Mouse (Mus musculus) intestine, postnatal 0 days (tissue): ENCODE measurements around the gene Chrm3. TPM values are rescaled to one million over a fixed set of nuclear protein-coding genes. Genes with fewer than 3 reads are reported as not detected.

Experiments used
- ATAC-seq: fragments of 200-750 bp; cut with Nextera tagmentation; 2 replicates; pipeline ENCODE4 v1.8.0; 2017; ENCODE audit warnings: mild to moderate bottlenecking, moderate TSS enrichment, moderate library complexity
- H3K27ac ChIP-seq: fragments of 300-500 bp; sonication (generic); 2 replicates; pipeline ENCODE4 v1.5.1; 2014; ENCODE audit warnings: mild to moderate bottlenecking, low read depth, low read length, moderate library complexity
- H3K27me3 ChIP-seq: fragments of 300-500 bp; sonication (generic); replicated peaks from 2 replicates; pipeline ENCODE4 v1.6.1; 2014; ENCODE audit warnings: low read length, mixed read lengths; ENCODE audit not compliant: control insufficient read depth, insufficient read depth
- H3K36me3 ChIP-seq: fragments of 300-500 bp; sonication (generic); 2 replicates; pipeline ENCODE4 v1.6.1; 2014; ENCODE audit warnings: mild to moderate bottlenecking, moderate library complexity; ENCODE audit not compliant: control insufficient read depth, insufficient read depth
- H3K4me1 ChIP-seq: fragments of 300-500 bp; sonication (generic); replicated peaks from 2 replicates; pipeline ENCODE4 v1.6.1; 2014; ENCODE audit warnings: antibody characterized with exemption, low read length, mixed read lengths; ENCODE audit not compliant: control insufficient read depth, insufficient read depth
- H3K4me2 ChIP-seq: fragments of 300-500 bp; sonication (generic); replicated peaks from 2 replicates; pipeline ENCODE4 v1.6.1; 2014; ENCODE audit warnings: low read depth, mild to moderate bottlenecking, moderate library complexity
- H3K4me3 ChIP-seq: fragments of 300-500 bp; sonication (generic); 2 replicates; pipeline ENCODE4 v1.5.1; 2014; ENCODE audit warnings: low read depth, low read length
- H3K9ac ChIP-seq: fragments of 300-500 bp; sonication (generic); 2 replicates; pipeline ENCODE4 v1.6.1; 2014; ENCODE audit warnings: mild to moderate bottlenecking, low read depth, low read length
- H3K9me3 ChIP-seq: fragments of 300-500 bp; sonication (generic); 2 replicates; pipeline ENCODE4 v1.6.1; 2016; ENCODE audit warnings: mixed run types; ENCODE audit not compliant: control insufficient read depth
- CTCF ChIP-seq: sonication (generic); IDR thresholded peaks from 2 replicates; pipeline ENCODE4 v1.5.1; 2016; ENCODE audit warnings: low read depth, mild to moderate bottlenecking, control low read depth, antibody characterized with exemption, moderate library complexity
- WGBS: fragments of 180-500 bp; shearing (Covaris S2); extraction: QIAGEN DNeasy Blood & Tissue Kit; methylation state at CpG from one replicate; pipeline ENCODE4 v1.1.7; 2014; 5-methylcytosine and 5-hydroxymethylcytosine counted together
- polyA plus RNA-seq: library from polyadenylated mRNA; unstranded; fragments of >200 nt; fragmentation: Nextera tagmentation; extraction: Ambion mirVana; gene quantifications from 2 replicates; pipeline ENCODE4 v1.2.1, GENCODE M21; 2015

Gene Chrm3
- polyA plus RNA-seq, 1 experiment from 2014 or later: 0.53 TPM

- Histone ChIP-seq H3K36me3 (no peaks in the 10 kb centered on the region), H3K4me3 (no peak overlapping the region), H3K9ac (no peak overlapping the region), H3K27me3 (no peaks in the 10 kb centered on the region), H3K9me3 (no peaks in the 10 kb centered on the region), H3K4me1 (no peaks in the 10 kb centered on the region), H3K4me2 (no peak overlapping the region), H3K27ac (no peak overlapping the region)
- ATAC-seq: no peak
- TF ChIP-seq CTCF: no peak
- 74% methylated on average over 3 of the region's 3 CpGs for WGBS
These were observed 120.4 kb downstream of the Chrm3 start for GRCm38 (mm10) chr13:10240238-10240637.

- Histone ChIP-seq H3K4me2 (no peak overlapping the region), H3K9me3 (no peaks in the 10 kb centered on the region), H3K9ac (no peak overlapping the region), H3K36me3 (no peaks in the 10 kb centered on the region), H3K27ac (no peak overlapping the region), H3K4me3 (no peak overlapping the region), H3K4me1 (no peaks in the 10 kb centered on the region), H3K27me3 (no peaks in the 10 kb centered on the region)
- no peak for TF ChIP-seq CTCF
- ATAC-seq: no peak
- 67% methylated on average over 4 of the region's 4 CpGs for WGBS
These were observed 120.8 kb downstream of the Chrm3 start for GRCm38 (mm10) chr13:10239825-10240224.

- Histone ChIP-seq H3K36me3 (no peaks in the 10 kb centered on the region), H3K4me2 (no peak overlapping the region), H3K27me3 (no peaks in the 10 kb centered on the region), H3K4me3 (no peak overlapping the region), H3K9me3 (no peaks in the 10 kb centered on the region), H3K27ac (no peak overlapping the region), H3K9ac (no peak overlapping the region), H3K4me1 (no peaks in the 10 kb centered on the region)
- no peak for TF ChIP-seq CTCF
- 36% methylated on average over 2 of the region's 2 CpGs for WGBS
- no peak for ATAC-seq
These were observed 123.0 kb downstream of the Chrm3 start for GRCm38 (mm10) chr13:10237616-10238015.

GRCm38 (mm10) chr13:10236279-10236678, 124.4 kb downstream of the Chrm3 start:
- Histone ChIP-seq H3K4me1 (no peaks in the 10 kb centered on the region), H3K4me3 (no peak overlapping the region), H3K27ac (no peak overlapping the region), H3K9ac (no peak overlapping the region), H3K36me3 (no peaks in the 10 kb centered on the region), H3K4me2 (no peak overlapping the region), H3K9me3 (no peaks in the 10 kb centered on the region), H3K27me3 (no peaks in the 10 kb centered on the region)
- no peak for TF ChIP-seq CTCF
- ATAC-seq: no peak
- 92% methylated on average over 4 of the region's 4 CpGs for WGBS

- H3K4me2 ChIP-seq: no peak overlapping the region
- no peaks in the 10 kb centered on the region for H3K36me3 ChIP-seq
- no peak overlapping the region for H3K9ac ChIP-seq
- TF ChIP-seq CTCF: no peak
- no peak overlapping the region for H3K27ac ChIP-seq
- H3K27me3 ChIP-seq: no peaks in the 10 kb centered on the region
- no peaks in the 10 kb centered on the region for H3K9me3 ChIP-seq
- no peaks in the 10 kb centered on the region for H3K4me1 ChIP-seq
- WGBS: 89% methylated on average over 5 of the region's 5 CpGs
- ATAC-seq: no peak
- no peak overlapping the region for H3K4me3 ChIP-seq
These were observed 125.1 kb downstream of the Chrm3 start for GRCm38 (mm10) chr13:10235391-10236169.

GRCm38 (mm10) chr13:10220403-10220802, 140.2 kb downstream of the Chrm3 start:
- H3K36me3 ChIP-seq: no peaks in the 10 kb centered on the region
- H3K27me3 ChIP-seq: no peaks in the 10 kb centered on the region
- no peak overlapping the region for H3K4me3 ChIP-seq
- TF ChIP-seq CTCF: no peak
- ATAC-seq: no peak
- no peak overlapping the region for H3K27ac ChIP-seq
- no peak overlapping the region for H3K9ac ChIP-seq
- H3K4me2 ChIP-seq: no peak overlapping the region
- H3K9me3 ChIP-seq: no peaks in the 10 kb centered on the region
- no peaks in the 10 kb centered on the region for H3K4me1 ChIP-seq
- WGBS: 60% methylated on average over 4 of the region's 4 CpGs

- no peak overlapping the region for H3K4me2 ChIP-seq
- no peak for ATAC-seq
- H3K36me3 ChIP-seq: no peaks in the 10 kb centered on the region
- no peaks in the 10 kb centered on the region for H3K9me3 ChIP-seq
- H3K9ac ChIP-seq: no peak overlapping the region
- 42% methylated on average over 2 of the region's 2 CpGs for WGBS
- H3K27ac ChIP-seq: no peak overlapping the region
- H3K27me3 ChIP-seq: no peaks in the 10 kb centered on the region
- no peaks in the 10 kb centered on the region for H3K4me1 ChIP-seq
- no peak for TF ChIP-seq CTCF
- H3K4me3 ChIP-seq: no peak overlapping the region
These were observed 148.5 kb downstream of the Chrm3 start for GRCm38 (mm10) chr13:10212112-10212511.
